Mouse (Mus musculus) cerebellum, adult 2 months (tissue): ENCODE measurements around the gene Umps.

Experiments used
- CTCF ChIP-seq: fragments of 200-500 bp; IDR thresholded peaks from 2 replicates; pipeline ENCODE4 v1.5.1; 2011; ENCODE audit warnings: low read depth, mild to moderate bottlenecking, control low read depth, low read length, moderate library complexity, borderline replicate concordance; ENCODE audit not compliant: insufficient read depth
- POLR2A ChIP-seq: fragments of 200-500 bp; IDR thresholded peaks from 2 replicates; pipeline ENCODE4 v1.6.1; 2011; ENCODE audit warnings: low read length, control low read depth, borderline replicate concordance; ENCODE audit not compliant: insufficient read depth

DNA sequence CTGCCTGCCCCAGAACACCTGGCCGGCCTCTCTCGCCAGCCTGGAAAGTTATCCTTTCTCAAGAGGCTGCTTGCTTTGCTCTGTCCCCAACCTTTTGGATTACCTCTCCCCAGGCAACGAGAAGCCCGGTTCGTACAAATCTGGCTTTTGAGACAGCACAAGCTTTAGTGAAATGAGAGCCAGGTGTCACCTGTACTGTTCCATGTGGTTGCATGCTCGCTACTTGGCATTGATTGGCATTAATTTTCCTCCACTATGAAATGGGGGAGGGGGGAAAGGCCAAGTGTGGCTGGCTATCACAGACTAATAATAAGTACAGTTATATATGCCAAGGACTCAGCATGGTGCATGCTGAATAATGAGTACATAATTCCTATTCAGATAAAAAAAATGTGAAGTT is 27.5 kb upstream of the Umps start:
- TF ChIP-seq CTCF (no peak), POLR2A (no peak)
